Mouse (Mus musculus) forebrain, embryonic 11.5 days (tissue): Measurements from ENCODE around the gene Serpinf2. TPM values are rescaled to one million over a fixed set of nuclear protein-coding genes. Genes with fewer than 3 reads are reported as not detected.

Experiments used
- microRNA counts: library from miRNA; unstranded; fragments of <30 nt; microRNA quantifications from one replicate; lab custom pipeline; 2015
- microRNA-seq: library from miRNA; unstranded; fragments of <30 nt; microRNA quantifications from one replicate; pipeline ENCODE4, GENCODE M21; 2016; ENCODE audit not compliant: insufficient number of aligned reads
- polyA plus RNA-seq: library from polyadenylated mRNA; unstranded; fragments of >200 nt; fragmentation: Nextera tagmentation; extraction: Ambion mirVana; gene quantifications from 2 replicates; pipeline ENCODE4 v1.2.1, GENCODE M21; 2014

The Serpinf2 gene
- polyA plus RNA-seq, 1 experiment from 2014 or later: not detected

MicroRNA genes within 50 kb of the gene (microRNA counts, 519-probe panel; counts per million panel counts)
- microRNA mmu-miR-22 (lab: Ali Mortazavi, UCI): 5,521 counts per million, percentile 70 among the panel's probes with 10 or more counts

Small RNAs within 50 kb of the gene (microRNA-seq; reads per million reads assigned to microRNA genes)
- 4,885 reads per million, percentile 86 among the genes with 10 or more reads in this experiment for gene Mir22

Other genes with a start within 250 kb of the Serpinf2 start
- gene Dph1, start 248.3 kb downstream of the Serpinf2 start, polyA plus RNA-seq: 21.8 and 24.0 TPM in 2 replicates
- 1.0 and 1.1 TPM in 2 replicates for gene Rtn4rl1, start 245.8 kb downstream of the Serpinf2 start, polyA plus RNA-seq
- gene Rpa1, start 91.3 kb downstream of the Serpinf2 start, polyA plus RNA-seq: 140 and 146 TPM in 2 replicates
- gene Smyd4, start 91.2 kb downstream of the Serpinf2 start, polyA plus RNA-seq: 17.3 and 20.0 TPM in 2 replicates
- gene Serpinf1, start 16.9 kb downstream of the Serpinf2 start, polyA plus RNA-seq: 53.6 and 69.3 TPM in 2 replicates
- gene Wdr81, start 15.1 kb upstream of the Serpinf2 start, polyA plus RNA-seq: 6.3 and 6.5 TPM in 2 replicates
- 9.5 TPM in 2 replicates for gene Tlcd2, start 22.1 kb upstream of the Serpinf2 start, polyA plus RNA-seq
- 133 TPM in 2 replicates for gene Prpf8, start 47.2 kb upstream of the Serpinf2 start, polyA plus RNA-seq
- gene Rilp, start 70.5 kb upstream of the Serpinf2 start, polyA plus RNA-seq: 0.28 and 0.69 TPM in 2 replicates
- gene Scarf1, start 73.9 kb upstream of the Serpinf2 start, polyA plus RNA-seq: 4.2 TPM in 2 replicates
- 5.5 and 7.5 TPM in 2 replicates for gene Slc43a2, start 92.1 kb upstream of the Serpinf2 start, polyA plus RNA-seq
- 79.5 and 88.5 TPM in 2 replicates for gene Pitpna, start 148.5 kb upstream of the Serpinf2 start, polyA plus RNA-seq
- gene Inpp5k, start 191.4 kb upstream of the Serpinf2 start, polyA plus RNA-seq: 20.8 and 24.6 TPM in 2 replicates
- gene Myo1c, start 210.9 kb upstream of the Serpinf2 start, polyA plus RNA-seq: 13.8 and 15.1 TPM in 2 replicates
- 140 and 143 TPM in 2 replicates for gene Crk, start 239.7 kb upstream of the Serpinf2 start, polyA plus RNA-seq